Mouse (Mus musculus): Measurements from ENCODE around the gene Klrb1b. TPM values are rescaled to one million over a fixed set of nuclear protein-coding genes. Genes with fewer than 3 reads are reported as not detected.

Klrb1b gene
- polyA plus RNA-seq, 1 experiment from 2014 or later: 0.49 TPM

GRCm38 (mm10) chr6:128851151-128851550, 25.0 kb upstream of the Klrb1b start:
- ATAC-seq (replicated peaks; ENCODE audit: extremely low read depth, insufficient read depth, low FRiP score): no peak
- H3K4me2 ChIP-seq (ENCODE audit: low read depth, low read length): no peak overlapping the region
- no peak overlapping the region for H3K4me3 ChIP-seq (ENCODE audit: low read length)
- peaks cover 12% of the 10 kb centered on the region for H3K4me1 ChIP-seq (ENCODE audit: control insufficient read depth, insufficient read depth, low read length)
- no peaks in the 10 kb centered on the region for H3K9me3 ChIP-seq (replicated peaks; ENCODE audit: control insufficient read depth, low read length)
- no peak overlapping the region for H3K9ac ChIP-seq (ENCODE audit: low read length)
- H3K36me3 ChIP-seq (ENCODE audit: control insufficient read depth, insufficient read depth): no peaks in the 10 kb centered on the region
- H3K27me3 ChIP-seq (ENCODE audit: control insufficient read depth, insufficient read depth, low read length): no peaks in the 10 kb centered on the region; the same call in 1 of the 2 replicates
- WGBS: 72% methylated on average over 2 of the region's 2 CpGs
- H3K27ac ChIP-seq (ENCODE audit: low read length): no peak overlapping the region

GRCm38 (mm10) chr6:128850671-128851070, 24.5 kb upstream of the Klrb1b start:
- Histone ChIP-seq H3K4me3 (ENCODE audit: low read length) (no peak overlapping the region), H3K36me3 (ENCODE audit: control insufficient read depth, insufficient read depth) (no peaks in the 10 kb centered on the region), H3K27ac (ENCODE audit: low read length) (peak overlapping the region; percentile 54), H3K9ac (ENCODE audit: low read length) (no peak overlapping the region), H3K4me2 (ENCODE audit: low read depth, low read length) (no peak overlapping the region), H3K27me3 (ENCODE audit: control insufficient read depth, insufficient read depth, low read length) (no peaks in the 10 kb centered on the region; the same call in 1 of the 2 replicates), H3K9me3 (replicated peaks; ENCODE audit: control insufficient read depth, low read length) (no peaks in the 10 kb centered on the region), H3K4me1 (ENCODE audit: control insufficient read depth, insufficient read depth, low read length) (peaks cover 10% of the 10 kb centered on the region)
- WGBS: 21% methylated on average over 2 of the region's 2 CpGs
- ATAC-seq (replicated peaks; ENCODE audit: extremely low read depth, insufficient read depth, low FRiP score): no peak; the same call in 1 of the 2 replicates

- no peak for ATAC-seq (replicated peaks; ENCODE audit: extremely low read depth, insufficient read depth, low FRiP score)
- H3K27ac ChIP-seq (ENCODE audit: low read length): no peak overlapping the region
These were observed 23.8 kb upstream of the Klrb1b start for GRCm38 (mm10) chr6:128849902-128850301.

GRCm38 (mm10) chr6:128847401-128847800, 21.3 kb upstream of the Klrb1b start:
- no peak overlapping the region for H3K4me2 ChIP-seq (ENCODE audit: low read depth, low read length)
- no peaks in the 10 kb centered on the region for H3K9me3 ChIP-seq (replicated peaks; ENCODE audit: control insufficient read depth, low read length)
- H3K4me3 ChIP-seq (ENCODE audit: low read length): no peak overlapping the region
- H3K27ac ChIP-seq (ENCODE audit: low read length): no peak overlapping the region
- WGBS: 90% methylated on average over 4 of the region's 4 CpGs
- H3K9ac ChIP-seq (ENCODE audit: low read length): no peak overlapping the region
- peaks cover 16% of the 10 kb centered on the region for H3K4me1 ChIP-seq (ENCODE audit: control insufficient read depth, insufficient read depth, low read length)
- H3K27me3 ChIP-seq (ENCODE audit: control insufficient read depth, insufficient read depth, low read length): no peaks in the 10 kb centered on the region
- ATAC-seq (replicated peaks; ENCODE audit: extremely low read depth, insufficient read depth, low FRiP score): no peak
- H3K36me3 ChIP-seq (ENCODE audit: control insufficient read depth, insufficient read depth): no peaks in the 10 kb centered on the region

More at GRCm38 (mm10) chr6:128849902-128850301, 23.8 kb upstream of the Klrb1b start:
- Histone ChIP-seq H3K9ac (ENCODE audit: low read length) (no peak overlapping the region), H3K4me2 (ENCODE audit: low read depth, low read length) (no peak overlapping the region), H3K4me1 (ENCODE audit: control insufficient read depth, insufficient read depth, low read length) (peaks cover 12% of the 10 kb centered on the region), H3K9me3 (replicated peaks; ENCODE audit: control insufficient read depth, low read length) (no peaks in the 10 kb centered on the region), H3K36me3 (ENCODE audit: control insufficient read depth, insufficient read depth) (no peaks in the 10 kb centered on the region), H3K4me3 (ENCODE audit: low read length) (no peak overlapping the region), H3K27me3 (ENCODE audit: control insufficient read depth, insufficient read depth, low read length) (no peaks in the 10 kb centered on the region; the same call in 1 of the 2 replicates)
- 59% methylated on average over 2 of the region's 2 CpGs for WGBS

- no peak overlapping the region for H3K9ac ChIP-seq (ENCODE audit: low read length)
- H3K27ac ChIP-seq (ENCODE audit: low read length): no peak overlapping the region
- H3K4me1 ChIP-seq (ENCODE audit: control insufficient read depth, insufficient read depth, low read length): peaks cover 20% of the 10 kb centered on the region
- H3K27me3 ChIP-seq (ENCODE audit: control insufficient read depth, insufficient read depth, low read length): no peaks in the 10 kb centered on the region
- 64% methylated on average over 6 of the region's 9 CpGs for WGBS
- no peaks in the 10 kb centered on the region for H3K36me3 ChIP-seq (ENCODE audit: control insufficient read depth, insufficient read depth)
- H3K9me3 ChIP-seq (replicated peaks; ENCODE audit: control insufficient read depth, low read length): no peaks in the 10 kb centered on the region
- no peak overlapping the region for H3K4me3 ChIP-seq (ENCODE audit: low read length)
- no peak overlapping the region for H3K4me2 ChIP-seq (ENCODE audit: low read depth, low read length)
- no peak for ATAC-seq (replicated peaks; ENCODE audit: extremely low read depth, insufficient read depth, low FRiP score)
These were observed 19.9 kb upstream of the Klrb1b start for GRCm38 (mm10) chr6:128845998-128846542.

GRCm38 (mm10) chr6:128845319-128845979, 19.3 kb upstream of the Klrb1b start:
- 28% methylated on average over 7 of the region's 7 CpGs for WGBS
- no peak for ATAC-seq (replicated peaks; ENCODE audit: extremely low read depth, insufficient read depth, low FRiP score)
- Histone ChIP-seq H3K4me1 (ENCODE audit: control insufficient read depth, insufficient read depth, low read length) (peaks cover 14% of the 10 kb centered on the region), H3K27ac (ENCODE audit: low read length) (0 out of 2 replicates have a peak overlapping the region, but pooled peaks have one; percentile 29), H3K9me3 (replicated peaks; ENCODE audit: control insufficient read depth, low read length) (no peaks in the 10 kb centered on the region), H3K4me2 (ENCODE audit: low read depth, low read length) (peak overlapping the region; percentile 33; the same call in 1 of the 2 replicates), H3K4me3 (ENCODE audit: low read length) (no peak overlapping the region), H3K27me3 (ENCODE audit: control insufficient read depth, insufficient read depth, low read length) (no peaks in the 10 kb centered on the region), H3K9ac (ENCODE audit: low read length) (no peak overlapping the region), H3K36me3 (ENCODE audit: control insufficient read depth, insufficient read depth) (no peaks in the 10 kb centered on the region)

- Histone ChIP-seq H3K9ac (ENCODE audit: low read length) (no peak overlapping the region), H3K4me3 (ENCODE audit: low read length) (no peak overlapping the region), H3K9me3 (replicated peaks; ENCODE audit: control insufficient read depth, low read length) (no peaks in the 10 kb centered on the region), H3K36me3 (ENCODE audit: control insufficient read depth, insufficient read depth) (no peaks in the 10 kb centered on the region), H3K4me1 (ENCODE audit: control insufficient read depth, insufficient read depth, low read length) (peaks cover 11% of the 10 kb centered on the region), H3K27me3 (ENCODE audit: control insufficient read depth, insufficient read depth, low read length) (no peaks in the 10 kb centered on the region), H3K27ac (ENCODE audit: low read length) (no peak overlapping the region; the same call in 1 of the 2 replicates), H3K4me2 (ENCODE audit: low read depth, low read length) (no peak overlapping the region)
- 88% methylated on average over 5 of the region's 5 CpGs for WGBS
- no peak for ATAC-seq (replicated peaks; ENCODE audit: extremely low read depth, insufficient read depth, low FRiP score)
These were observed 18.5 kb upstream of the Klrb1b start for GRCm38 (mm10) chr6:128844586-128845080.

- no peaks in the 10 kb centered on the region for H3K27me3 ChIP-seq (ENCODE audit: control insufficient read depth, insufficient read depth, low read length)
- no peak for ATAC-seq (replicated peaks; ENCODE audit: extremely low read depth, insufficient read depth, low FRiP score)
- 0 out of 2 replicates have a peak overlapping the region, but pooled peaks have one; percentile 20 for H3K27ac ChIP-seq (ENCODE audit: low read length)
- WGBS: 28% methylated on average over 8 of the region's 8 CpGs
- no peaks in the 10 kb centered on the region for H3K9me3 ChIP-seq (replicated peaks; ENCODE audit: control insufficient read depth, low read length)
- peaks cover 11% of the 10 kb centered on the region for H3K4me1 ChIP-seq (ENCODE audit: control insufficient read depth, insufficient read depth, low read length)
- peak overlapping the region; percentile 58 for H3K4me2 ChIP-seq (ENCODE audit: low read depth, low read length)
- H3K9ac ChIP-seq (ENCODE audit: low read length): peak overlapping the region; percentile 90; the same call in 1 of the 2 replicates
- no peaks in the 10 kb centered on the region for H3K36me3 ChIP-seq (ENCODE audit: control insufficient read depth, insufficient read depth)
- peak overlapping the region; percentile 76 for H3K4me3 ChIP-seq (ENCODE audit: low read length)
These were observed 18.0 kb upstream of the Klrb1b start for GRCm38 (mm10) chr6:128844131-128844530.

- H3K4me2 ChIP-seq (ENCODE audit: low read depth, low read length): peak overlapping the region; percentile 58
- under 1% methylated on average over 22 of the region's 22 CpGs for WGBS
These were observed 17.4 kb upstream of the Klrb1b start for GRCm38 (mm10) chr6:128843479-128843992.

More at GRCm38 (mm10) chr6:128843479-128843992, 17.4 kb upstream of the Klrb1b start:
- Histone ChIP-seq H3K4me3 (ENCODE audit: low read length) (peak overlapping the region; percentile 76), H3K4me1 (ENCODE audit: control insufficient read depth, insufficient read depth, low read length) (peaks cover 11% of the 10 kb centered on the region), H3K27me3 (ENCODE audit: control insufficient read depth, insufficient read depth, low read length) (no peaks in the 10 kb centered on the region), H3K9me3 (replicated peaks; ENCODE audit: control insufficient read depth, low read length) (no peaks in the 10 kb centered on the region), H3K36me3 (ENCODE audit: control insufficient read depth, insufficient read depth) (no peaks in the 10 kb centered on the region), H3K27ac (ENCODE audit: low read length) (peak overlapping the region; percentile 95), H3K9ac (ENCODE audit: low read length) (peak overlapping the region; percentile 90)
- peak; percentile 15 for ATAC-seq (replicated peaks; ENCODE audit: extremely low read depth, insufficient read depth, low FRiP score)
